Mouse (Mus musculus) neural tube, embryonic 14.5 days (tissue): ENCODE measurements at regions not wholly inside any gene's neighbourhood (a gene's known extent, or its start where the extent isn't known, plus 50 kb on each side); places are given as distances from the start of the nearest gene placed in this dataset.

ENCODE experiments used
- ATAC-seq: fragments of 200-750 bp; cut with Nextera tagmentation; 2 replicates; pipeline ENCODE4 v1.8.0; 2017; ENCODE audit warnings: low read depth, mild to moderate bottlenecking, moderate TSS enrichment, moderate library complexity
- H3K27ac ChIP-seq: fragments of 300-500 bp; sonication (generic); 2 replicates; pipeline ENCODE4 v1.5.1; 2014; ENCODE audit warnings: low read depth, mild to moderate bottlenecking, control low read depth, low read length, moderate library complexity, mixed read lengths
- H3K27me3 ChIP-seq: fragments of 300-500 bp; sonication (generic); 2 replicates; pipeline ENCODE4 v1.6.1; 2014; ENCODE audit warnings: low read length; ENCODE audit not compliant: control insufficient read depth, insufficient read depth
- H3K36me3 ChIP-seq: fragments of 300-500 bp; sonication (generic); 2 replicates; pipeline ENCODE4 v1.6.1; 2014; ENCODE audit warnings: low read length, mixed read lengths; ENCODE audit not compliant: control insufficient read depth, insufficient read depth
- H3K4me1 ChIP-seq: fragments of 300-500 bp; sonication (generic); 2 replicates; pipeline ENCODE4 v1.6.1; 2014; ENCODE audit warnings: low read length; ENCODE audit not compliant: control insufficient read depth, insufficient read depth
- H3K4me2 ChIP-seq: fragments of 300-500 bp; sonication (generic); 2 replicates; pipeline ENCODE4 v1.6.1; 2014; ENCODE audit warnings: mild to moderate bottlenecking, low read depth, low read length, control low read depth
- H3K4me3 ChIP-seq: fragments of 300-500 bp; sonication (generic); 2 replicates; pipeline ENCODE4 v1.5.1; 2014; ENCODE audit warnings: low read depth, low read length, control low read depth, mixed read lengths
- H3K9ac ChIP-seq: fragments of 300-500 bp; sonication (generic); replicated peaks from 2 replicates; pipeline ENCODE4 v1.6.1; 2014; ENCODE audit warnings: low read depth, mild to moderate bottlenecking, control low read depth, low read length, mixed read lengths
- H3K9me3 ChIP-seq: fragments of 300-500 bp; sonication (generic); 2 replicates; pipeline ENCODE4 v1.6.1; 2016; ENCODE audit warnings: low read length; ENCODE audit not compliant: control insufficient read depth
- WGBS: fragments of 180-500 bp; shearing (Covaris S2); extraction: QIAGEN DNeasy Blood & Tissue Kit; methylation state at CpG from one replicate; pipeline ENCODE4 v1.1.7; 2014; 5-methylcytosine and 5-hydroxymethylcytosine counted together

DNA sequence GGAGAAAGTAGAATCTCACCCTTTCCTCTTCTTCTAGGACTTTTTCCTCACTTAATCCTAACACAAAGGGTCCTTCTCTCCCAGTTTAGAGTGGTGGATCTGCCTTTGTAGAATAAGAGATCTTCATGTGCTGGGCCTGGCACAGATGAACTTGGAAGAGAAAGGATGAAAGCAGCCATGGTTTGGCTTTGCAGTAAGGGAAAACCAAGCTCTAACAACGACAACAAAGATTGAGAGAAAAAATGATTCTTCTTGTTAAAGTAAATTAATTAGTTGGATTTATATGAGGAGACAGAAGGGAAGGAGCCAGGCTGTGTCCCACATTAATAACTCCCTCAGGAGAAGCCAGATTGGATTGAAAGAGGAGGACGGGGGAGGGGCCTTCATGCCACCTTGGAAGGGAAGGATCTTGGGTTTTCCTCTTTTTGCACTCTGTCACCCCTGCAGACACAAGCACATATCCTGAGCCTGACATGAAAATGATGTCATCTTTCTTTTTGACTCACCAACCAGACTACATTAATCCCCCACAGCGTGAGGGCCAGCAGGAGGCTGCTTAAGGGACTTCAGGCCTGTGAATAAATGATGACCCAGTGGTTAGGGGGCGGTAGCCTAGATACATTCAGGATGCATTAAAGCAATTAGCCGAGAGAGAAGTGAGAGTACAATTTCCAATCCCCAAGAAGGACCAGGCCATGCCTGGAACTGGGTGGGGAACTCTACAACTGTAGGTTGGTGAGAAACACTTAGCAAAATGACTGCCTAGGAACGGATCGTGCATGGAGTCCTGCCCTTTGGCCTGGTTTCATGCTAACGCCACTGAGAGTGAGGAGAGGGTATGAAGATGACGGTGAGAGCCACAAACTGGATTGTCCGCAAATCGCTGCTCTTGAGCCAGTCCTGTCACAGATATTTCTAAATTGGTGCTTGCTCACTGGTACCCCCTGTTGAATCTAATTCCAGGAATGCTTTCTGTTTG lies 69.4 kb upstream of the Klf7 start:
- Histone ChIP-seq H3K27me3 (no peaks in the 10 kb centered on the region), H3K9ac (no peak overlapping the region), H3K36me3 (no peaks in the 10 kb centered on the region), H3K27ac (no peak overlapping the region), H3K4me2 (no peak overlapping the region), H3K9me3 (no peaks in the 10 kb centered on the region), H3K4me1 (peaks cover 9% of the 10 kb centered on the region), H3K4me3 (no peak overlapping the region)
- 51% methylated on average over 11 of the region's 11 CpGs for WGBS
- ATAC-seq: peak; percentile 23; the same call in 1 of the 2 replicates

DNA sequence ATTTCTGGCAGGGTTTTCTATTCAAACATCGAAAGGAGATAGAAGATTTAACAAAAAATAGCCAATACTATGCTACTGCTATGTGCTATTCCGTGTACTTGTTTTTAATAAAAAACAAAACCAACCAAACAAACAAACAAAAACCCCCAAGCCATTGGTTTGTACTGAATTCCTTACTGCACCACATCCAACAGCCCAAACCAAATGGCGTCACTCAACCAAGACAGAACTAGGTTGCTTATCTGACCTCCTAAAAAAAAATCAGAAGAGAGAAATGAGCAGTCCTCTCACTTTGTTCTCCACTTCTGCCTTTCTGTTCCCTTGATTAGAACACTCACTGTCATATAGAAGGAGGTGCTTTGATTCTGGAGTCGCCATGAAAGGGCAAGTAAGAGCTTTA lies 68.6 kb upstream of the Klf7 start:
- Histone ChIP-seq H3K27ac (no peak overlapping the region), H3K27me3 (no peaks in the 10 kb centered on the region), H3K4me1 (peaks cover 6% of the 10 kb centered on the region), H3K4me3 (no peak overlapping the region), H3K4me2 (no peak overlapping the region), H3K9me3 (no peaks in the 10 kb centered on the region), H3K36me3 (no peaks in the 10 kb centered on the region), H3K9ac (no peak overlapping the region)
- ATAC-seq: no peak
- 88% methylated on average over 4 of the region's 4 CpGs for WGBS

DNA sequence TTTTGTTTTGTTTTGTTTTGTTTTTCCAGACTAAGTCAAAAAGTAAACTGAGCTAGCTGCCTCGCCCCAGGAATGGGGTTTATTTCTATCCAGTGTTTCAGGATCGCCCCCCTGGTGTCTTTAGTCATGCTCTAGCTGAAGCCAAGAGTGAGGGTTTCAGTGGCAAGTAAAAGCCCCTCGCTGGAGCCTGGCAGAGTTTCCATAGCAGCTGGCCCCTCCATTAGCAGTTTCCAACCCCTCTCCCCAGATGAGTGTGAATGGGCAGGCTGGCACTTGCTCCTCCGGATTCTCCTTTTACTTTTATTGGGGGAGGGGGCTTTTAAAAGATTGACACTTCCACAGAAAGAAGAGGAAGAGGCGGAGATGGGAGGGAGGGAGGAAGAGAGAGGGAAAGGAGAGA lies 68.0 kb upstream of the Klf7 start:
- peak; percentile 81 for ATAC-seq
- Histone ChIP-seq H3K36me3 (no peaks in the 10 kb centered on the region), H3K9me3 (no peaks in the 10 kb centered on the region)

DNA sequence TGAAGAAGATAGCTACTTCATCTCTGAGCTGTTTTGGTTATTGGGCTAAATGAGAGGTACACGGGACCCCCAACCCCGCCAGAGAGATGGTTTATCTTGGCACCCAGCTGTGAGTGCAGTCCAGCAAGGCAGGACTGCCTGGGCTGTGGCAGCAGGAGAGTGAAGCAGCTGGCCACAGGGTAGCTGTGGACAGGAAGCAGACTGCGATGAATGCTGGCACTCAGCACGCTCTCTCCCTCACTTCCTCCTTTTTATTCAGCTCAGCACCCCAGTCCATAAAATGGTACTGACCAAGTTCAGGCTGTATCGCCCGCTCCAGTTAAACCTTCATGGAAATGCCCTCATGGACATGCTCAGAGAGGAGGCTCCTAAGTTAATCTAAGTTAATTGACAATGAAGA lies 67.4 kb upstream of the Klf7 start:
- H3K9me3 ChIP-seq: no peaks in the 10 kb centered on the region
- no peak overlapping the region for H3K4me3 ChIP-seq
- peak; percentile 72 for ATAC-seq
- H3K9ac ChIP-seq: no peak overlapping the region
- H3K27ac ChIP-seq: no peak overlapping the region
- H3K4me2 ChIP-seq: no peak overlapping the region
- 28% methylated on average over 6 of the region's 6 CpGs for WGBS
- H3K36me3 ChIP-seq: no peaks in the 10 kb centered on the region
- no peaks in the 10 kb centered on the region for H3K27me3 ChIP-seq
- H3K4me1 ChIP-seq: peaks cover 6% of the 10 kb centered on the region; the same call in 1 of the 2 replicates

More for the DNA sequence above, 68.0 kb upstream of the Klf7 start:
- no peak overlapping the region for H3K4me3 ChIP-seq
- H3K4me2 ChIP-seq: no peak overlapping the region
- H3K9ac ChIP-seq: no peak overlapping the region
- 25% methylated on average over 5 of the region's 5 CpGs for WGBS
- peaks cover 6% of the 10 kb centered on the region; the same call in 1 of the 2 replicates for H3K4me1 ChIP-seq
- no peak overlapping the region for H3K27ac ChIP-seq
- no peaks in the 10 kb centered on the region for H3K27me3 ChIP-seq

DNA sequence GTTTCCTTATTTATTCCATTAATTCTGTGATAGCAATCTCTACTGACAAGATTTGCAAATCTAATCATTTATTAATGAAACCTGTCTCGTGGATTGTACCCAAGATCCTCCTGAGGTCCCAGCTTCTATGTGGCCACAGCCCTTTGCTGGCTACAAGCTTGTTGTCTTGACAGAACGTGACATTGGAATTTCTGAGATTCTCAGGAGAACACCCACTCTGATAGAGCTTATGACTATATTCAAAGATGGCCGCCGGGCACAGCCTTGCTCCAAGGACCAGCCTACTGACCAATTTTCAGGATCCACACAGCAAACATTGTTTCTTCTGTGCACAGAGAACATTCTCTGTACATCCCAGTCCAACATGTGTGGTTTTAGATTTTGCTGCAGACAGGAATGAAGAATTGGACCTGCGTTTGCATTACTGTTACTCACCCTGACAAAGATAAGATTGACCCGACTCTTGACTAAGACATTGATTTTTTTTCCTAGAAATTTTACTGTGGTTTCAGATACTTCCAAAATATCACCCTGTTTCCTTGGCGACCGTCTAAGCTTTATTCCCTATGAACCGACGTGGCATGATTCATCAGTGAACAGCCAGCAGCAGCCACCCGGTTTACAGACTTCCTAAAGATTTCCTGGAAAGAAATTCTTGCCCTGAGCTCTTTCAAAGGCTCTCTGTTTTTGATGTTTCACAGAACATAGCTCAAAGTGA lies 65.9 kb upstream of the Klf7 start:
- Histone ChIP-seq H3K4me3 (no peak overlapping the region), H3K4me1 (no peaks in the 10 kb centered on the region; the same call in 1 of the 2 replicates), H3K4me2 (no peak overlapping the region), H3K36me3 (no peaks in the 10 kb centered on the region), H3K9ac (no peak overlapping the region), H3K9me3 (no peaks in the 10 kb centered on the region), H3K27ac (no peak overlapping the region), H3K27me3 (no peaks in the 10 kb centered on the region)
- 68% methylated on average over 11 of the region's 11 CpGs for WGBS
- ATAC-seq: no peak

- H3K4me2 ChIP-seq: peak overlapping the region; percentile 6; the same call in 1 of the 2 replicates
- WGBS: 16% methylated on average over 4 of the region's 4 CpGs
- no peak overlapping the region for H3K27ac ChIP-seq
- no peaks in the 10 kb centered on the region for H3K9me3 ChIP-seq
- H3K4me1 ChIP-seq: peaks cover 16% of the 10 kb centered on the region; the same call in 1 of the 2 replicates
- H3K27me3 ChIP-seq: no peaks in the 10 kb centered on the region
- peak; percentile 81; the same call in 1 of the 2 replicates for ATAC-seq
- no peak overlapping the region for H3K9ac ChIP-seq
- H3K4me3 ChIP-seq: no peak overlapping the region
- H3K36me3 ChIP-seq: no peaks in the 10 kb centered on the region
Observed at GRCm38 (mm10) chr1:64173708-64174107, 51.6 kb upstream of the Klf7 start.

DNA sequence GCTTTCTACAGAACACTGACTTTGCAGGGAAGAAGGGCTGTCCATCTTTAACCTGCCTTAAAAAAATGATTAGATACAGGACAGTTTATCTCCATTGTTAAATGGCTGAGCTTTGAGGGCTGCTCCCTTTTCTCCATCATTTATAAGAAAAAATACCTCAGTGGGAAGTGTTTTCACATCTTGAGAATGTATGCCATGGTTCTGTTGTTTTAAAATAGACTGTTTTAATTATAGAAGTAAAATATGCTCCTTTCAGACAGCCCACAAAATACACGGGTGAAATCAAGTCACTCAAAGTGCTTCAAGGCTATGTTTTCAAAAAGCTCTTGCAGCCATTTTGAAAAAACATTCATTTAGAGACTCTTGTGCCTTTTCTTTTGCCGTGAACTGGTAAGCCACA lies 50.0 kb upstream of the Klf7 start:
- H3K4me1 ChIP-seq: peaks cover 16% of the 10 kb centered on the region; the same call in 1 of the 2 replicates
- no peaks in the 10 kb centered on the region for H3K27me3 ChIP-seq
- no peak for ATAC-seq
- no peaks in the 10 kb centered on the region for H3K9me3 ChIP-seq
- 39% methylated on average over 2 of the region's 2 CpGs for WGBS
- H3K9ac ChIP-seq: no peak overlapping the region
- no peaks in the 10 kb centered on the region for H3K36me3 ChIP-seq
- no peak overlapping the region for H3K27ac ChIP-seq
- H3K4me3 ChIP-seq: no peak overlapping the region
- no peak overlapping the region for H3K4me2 ChIP-seq
